Mouse (Mus musculus) monocyte, adult 2 months (primary cell): ENCODE results near the gene Sept1.

ENCODE experiments used
- DNase-seq, 2 experiments: peaks; one replicate each; pipeline ENCODE4 v3.0.0; 2022; ENCODE audit warnings: low spot score in 2 of 2, low read depth in 1 of 2

Gene Sept1

DNA sequence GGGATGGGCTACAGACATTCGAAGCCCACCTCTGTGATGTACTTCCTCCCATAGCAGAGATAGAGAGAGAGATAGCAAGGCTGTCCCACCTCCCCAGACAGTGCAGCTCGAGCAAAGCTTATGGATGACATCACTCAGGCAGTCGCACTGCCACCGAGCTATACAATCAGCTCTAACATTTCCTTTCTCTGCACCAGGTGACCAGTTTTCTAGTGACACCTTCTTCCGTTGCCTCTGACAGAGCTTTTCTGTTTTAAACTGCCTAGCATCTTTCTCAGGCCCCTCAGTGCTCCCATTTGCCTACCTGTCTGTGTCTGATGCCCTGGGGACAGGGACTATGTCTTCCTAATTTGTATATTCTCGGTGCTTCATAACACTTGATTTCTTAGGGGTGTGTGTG lies 12.5 kb downstream of the Sept1 start:
- DNase-seq, result no peak

DNA sequence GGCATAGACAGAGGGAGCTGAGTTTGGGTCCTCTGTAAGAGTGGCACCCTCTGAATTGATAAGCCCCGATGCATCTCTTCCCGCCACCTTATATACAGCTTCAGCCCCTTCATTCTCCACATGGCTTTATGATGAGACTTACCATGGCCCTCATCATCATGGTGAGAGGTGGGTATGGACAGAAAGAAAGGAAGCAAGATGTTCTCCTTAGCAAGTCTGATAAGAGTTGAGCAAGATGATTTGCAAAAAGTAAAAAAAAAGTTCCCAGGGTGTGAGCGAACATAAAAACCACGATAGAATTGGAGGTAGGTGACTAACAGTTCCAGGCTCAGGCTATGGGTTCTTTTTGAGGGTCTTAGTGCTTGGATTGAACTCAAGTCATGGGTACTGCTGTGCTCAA lies 14.3 kb downstream of the Sept1 start:
- no peak for DNase-seq

- no peak for DNase-seq
These were observed 14.9 kb downstream of the Sept1 start for GRCm38 (mm10) chr7:127217901-127218642.

DNA sequence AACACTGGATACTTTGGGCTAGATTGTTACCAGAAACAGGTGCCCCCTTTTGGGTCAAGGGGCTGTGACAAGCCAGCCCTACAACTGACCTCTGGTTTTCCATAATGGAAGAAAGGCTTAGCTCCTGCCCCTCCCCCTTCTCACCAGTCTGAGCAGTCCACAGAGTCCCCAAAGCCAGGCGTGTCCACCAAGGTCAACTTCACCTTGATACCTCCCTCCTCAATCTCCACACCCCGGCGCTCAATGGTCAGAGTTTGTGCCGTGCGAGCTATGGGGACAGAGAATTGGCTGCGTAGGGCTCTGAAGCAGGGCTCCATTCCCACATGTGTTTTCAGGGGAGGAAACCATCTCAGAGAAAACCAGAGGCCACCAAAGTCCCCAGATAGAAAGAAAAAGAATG lies 15.5 kb downstream of the Sept1 start:
- DNase-seq, result no peak

DNA sequence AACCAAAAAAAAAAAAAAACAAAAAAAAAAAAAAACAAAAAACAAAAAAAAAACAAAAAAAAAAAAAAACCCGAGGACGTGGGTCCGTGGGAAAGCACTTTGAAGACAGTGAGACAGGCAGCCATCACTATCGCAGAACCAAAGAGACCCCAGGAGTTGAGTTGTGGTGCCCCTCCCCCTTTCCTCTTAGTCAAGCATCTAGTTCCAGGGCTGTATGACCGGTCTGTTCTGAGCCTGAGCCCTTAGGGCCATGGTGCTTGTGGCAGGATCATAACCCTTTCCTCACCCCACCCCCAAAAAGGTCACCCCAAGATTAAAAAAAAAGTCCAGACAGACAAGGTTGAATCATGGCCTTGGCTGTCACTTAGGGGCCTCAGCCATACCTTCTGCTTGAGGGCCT lies 16.6 kb downstream of the Sept1 start:
- DNase-seq, result no peak

DNA sequence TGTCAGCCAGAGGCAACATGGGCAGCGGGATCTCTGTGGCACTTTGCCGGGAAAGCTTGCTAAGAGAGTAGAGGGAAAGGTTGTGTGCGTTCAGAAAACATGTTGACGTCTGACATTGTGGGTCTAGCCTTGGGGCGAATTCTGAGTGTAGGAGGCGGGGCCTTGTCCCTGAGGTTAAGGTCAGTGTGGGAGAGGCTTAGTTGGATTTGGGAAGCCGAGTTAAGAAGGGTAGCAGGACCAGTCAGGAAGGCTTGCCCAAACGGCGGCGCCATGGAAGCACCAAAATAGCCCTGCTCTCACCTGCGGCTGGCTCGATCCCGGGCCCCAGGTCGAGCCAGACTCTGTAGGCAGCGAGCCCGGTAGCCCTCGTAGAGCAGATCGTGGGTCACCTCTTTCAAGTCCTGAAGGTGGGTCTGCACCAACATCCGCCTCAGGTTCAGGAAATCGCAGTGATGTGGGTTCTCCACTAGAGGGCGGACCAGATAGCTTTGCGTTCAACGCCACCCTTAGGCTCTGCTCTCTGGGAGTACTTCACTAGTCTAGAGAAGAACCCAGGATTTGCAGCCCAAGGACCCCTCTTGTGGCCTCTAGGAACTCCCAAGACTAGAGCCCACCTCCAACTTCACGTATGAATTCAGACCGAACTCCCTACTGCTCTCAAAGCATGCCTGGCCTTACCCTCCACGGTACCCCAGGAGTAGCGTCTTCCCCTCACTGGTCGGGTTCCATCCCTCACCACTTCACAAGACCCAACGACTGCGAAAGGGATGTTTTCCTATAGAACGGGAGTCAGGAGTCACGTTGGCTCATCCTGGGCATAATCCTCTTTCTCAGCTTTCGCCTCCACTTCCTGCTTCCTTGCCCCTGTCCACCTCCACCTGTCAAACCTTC lies 17.7 kb downstream of the Sept1 start:
- DNase-seq, result peak in 1 of 2 experiments; percentile 35

GRCm38 (mm10) chr7:127214521-127214920 lies 18.4 kb downstream of the Sept1 start:
- DNase-seq, result no peak

GRCm38 (mm10) chr7:127213930-127214329 lies 19.0 kb downstream of the Sept1 start:
- no peak for DNase-seq

DNA sequence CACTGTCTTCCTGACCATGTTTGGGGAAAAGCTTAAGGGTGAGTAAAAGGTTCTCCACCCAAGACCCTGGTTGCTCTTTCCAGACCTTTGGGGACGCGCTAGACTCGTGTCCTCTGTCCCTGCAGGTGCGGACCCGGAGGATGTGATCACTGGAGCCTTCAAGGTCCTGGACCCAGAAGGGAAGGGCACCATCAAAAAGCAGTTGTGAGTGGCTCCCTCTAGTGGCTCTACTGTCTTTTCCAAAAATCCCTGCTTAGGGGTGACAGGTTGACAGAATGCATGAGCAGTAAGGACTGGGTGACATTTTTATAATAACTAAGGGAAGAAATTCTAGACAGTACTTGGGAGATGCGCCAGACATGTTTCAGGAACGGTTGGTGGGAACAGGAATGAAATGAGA lies 19.4 kb downstream of the Sept1 start:
- DNase-seq, result no peak

- no peak for DNase-seq
These were observed 20.3 kb downstream of the Sept1 start for GRCm38 (mm10) chr7:127212432-127213250.

- no peak for DNase-seq
These were observed 21.8 kb downstream of the Sept1 start for GRCm38 (mm10) chr7:127211014-127211745.

- DNase-seq, result no peak
These were observed 22.7 kb downstream of the Sept1 start for GRCm38 (mm10) chr7:127210266-127210665.

DNA sequence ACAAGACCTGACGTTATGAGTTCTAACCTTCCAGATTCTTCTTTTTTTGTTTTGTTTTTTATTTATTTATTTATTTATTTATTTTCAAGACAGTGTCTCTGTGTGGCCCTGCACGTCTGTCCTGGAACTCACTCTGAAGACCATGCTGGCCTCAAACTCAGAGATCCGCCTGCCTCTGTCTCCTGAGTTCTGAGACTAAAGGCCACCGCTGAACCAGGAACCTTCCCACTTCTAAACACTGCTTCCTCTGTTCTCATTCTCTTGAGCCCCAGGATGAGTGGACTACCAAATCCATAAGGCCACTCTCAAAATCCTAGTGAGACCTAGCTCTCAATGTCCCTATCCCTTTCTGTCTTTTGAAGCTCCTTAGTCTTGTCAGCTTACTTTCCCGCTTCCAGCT lies 23.1 kb downstream of the Sept1 start:
- no peak for DNase-seq

GRCm38 (mm10) chr7:127208553-127209438 lies 24.1 kb downstream of the Sept1 start, which contains the start of gene Mylpf:
TSS of gene Mylpf (plus strand) at chr7:127208890.
- DNase-seq, result peak; percentile 86 to 95

DNA sequence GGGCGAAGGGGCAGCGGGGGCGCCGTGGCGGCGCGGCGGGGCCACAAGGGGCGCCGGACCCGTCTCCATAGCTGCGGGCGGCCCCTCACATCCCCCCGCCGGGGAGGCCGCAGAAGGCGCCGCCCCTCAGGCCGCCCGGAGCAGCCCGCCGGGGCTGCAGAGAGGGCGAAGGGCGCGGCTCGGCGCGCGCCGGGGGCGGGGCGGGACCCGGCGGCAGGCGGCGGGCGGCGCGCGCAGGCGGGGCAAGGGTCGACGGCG lies 24.7 kb downstream of the Sept1 start, which contains the start of gene Tbc1d10b:
Tbc1d10b (minus strand) TSS at position 174 of the 258 bp plus-strand sequence.
- DNase-seq, result no peak

- no peak for DNase-seq
These were observed 25.3 kb downstream of the Sept1 start for GRCm38 (mm10) chr7:127207374-127208294.

- DNase-seq, result no peak
These were observed 26.3 kb downstream of the Sept1 start for GRCm38 (mm10) chr7:127206606-127207005.

DNA sequence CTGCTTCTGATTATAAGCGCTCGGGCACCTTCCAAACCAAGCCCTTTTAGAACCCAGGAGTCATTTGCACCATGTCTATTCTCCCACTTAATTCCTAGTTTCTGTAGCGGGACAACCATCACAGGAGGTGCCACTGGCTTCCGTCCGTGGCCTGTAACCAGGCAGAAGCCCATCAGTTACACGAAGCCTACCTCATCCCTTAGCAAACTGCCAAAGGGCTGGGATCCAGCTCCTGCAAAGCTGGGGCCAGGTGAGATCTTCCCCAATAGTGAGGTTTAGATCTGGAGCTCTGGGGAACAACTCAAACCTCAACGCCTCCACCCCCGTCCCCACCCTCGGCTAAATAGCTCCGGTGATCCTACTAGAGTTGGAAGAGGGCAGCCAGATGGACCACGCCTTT lies 36.4 kb downstream of the Sept1 start:
- DNase-seq, result no peak
